Mouse (Mus musculus) activated CD4-positive, CD25-positive, alpha-beta regulatory T cell, adult 4 months (primary cell): Measurements from ENCODE around the gene Galns. TPM values are rescaled to one million over a fixed set of nuclear protein-coding genes. Genes with fewer than 3 reads are reported as not detected.

Source experiments
- ATAC-seq: one replicate; pipeline ENCODE4 v1.8.0; 2017
- polyA plus RNA-seq, 2 experiments: library from polyadenylated mRNA; unstranded; fragments of 100-300 nt; shearing (Covaris generic); gene quantifications; one replicate each; pipeline ENCODE4 v1.2.1; 2017

Galns gene
- polyA plus RNA-seq, 2 experiments from 2014 or later, result 9.8 to 10.5 TPM

DNA sequence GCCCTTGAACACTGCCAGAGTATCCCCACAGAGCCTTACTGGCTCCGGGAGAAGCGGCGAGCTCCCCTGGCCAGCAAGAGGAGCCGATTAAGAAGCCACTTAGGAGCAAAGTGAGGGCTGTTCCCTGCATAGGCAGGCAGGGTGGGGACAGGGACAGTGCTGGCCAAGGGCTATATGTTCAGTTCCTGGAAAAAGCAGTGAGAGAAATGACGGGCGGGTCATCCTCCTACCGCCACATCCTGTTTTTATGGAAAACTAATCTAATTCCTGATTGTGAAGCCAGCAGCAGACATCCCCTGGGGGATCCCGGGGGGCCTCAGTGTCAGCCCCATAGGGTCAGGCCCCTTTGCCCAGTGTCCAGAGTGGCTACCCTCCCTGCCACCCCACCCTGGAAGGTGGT, 80.0 kb downstream of the Galns start:
- no peak for ATAC-seq

DNA sequence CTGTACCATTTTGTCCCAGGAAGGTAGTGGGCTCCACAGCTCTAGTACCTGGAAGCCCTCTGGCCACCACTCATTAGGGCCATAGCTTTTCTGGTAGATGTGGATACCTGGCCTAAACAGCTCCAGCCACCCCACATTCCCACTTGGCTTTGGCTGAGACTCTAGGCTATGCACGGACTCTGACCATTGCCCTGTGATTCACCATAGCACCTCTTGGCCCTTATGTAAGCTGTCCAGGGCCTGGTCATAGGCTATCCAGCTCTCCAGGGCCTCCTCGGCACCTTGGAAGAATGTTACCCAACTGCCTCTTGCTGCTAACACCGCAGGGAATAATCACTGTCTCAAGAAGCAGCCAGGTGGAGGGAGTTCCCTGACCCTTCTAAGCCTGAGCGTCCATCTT, 82.1 kb downstream of the Galns start:
- ATAC-seq, result no peak

Other genes with a start within 250 kb of the Galns start
- gene Zc3h18, start 234.9 kb downstream of the Galns start, polyA plus RNA-seq, result 10 to 100 TPM; 10.9 to 18.2 TPM
- gene Il17c, start 189.4 kb downstream of the Galns start, polyA plus RNA-seq, result not detected
- gene Cyba, start 178.5 kb downstream of the Galns start, polyA plus RNA-seq, result 100 to 1,000 TPM; 750 to 796 TPM
- gene Mvd, start 168.0 kb downstream of the Galns start, polyA plus RNA-seq, result 10 to 100 TPM; 14.8 to 15.1 TPM
- 1 to 10 TPM; 3.2 to 5.1 TPM for gene Snai3, start 150.7 kb downstream of the Galns start, polyA plus RNA-seq
- gene Rnf166, start 135.4 kb downstream of the Galns start, polyA plus RNA-seq, result 10 to 100 TPM; 35.0 to 36.0 TPM
- 10 to 100 TPM; 11.0 to 14.6 TPM for gene Ctu2, start 135.3 kb downstream of the Galns start, polyA plus RNA-seq
- gene Piezo1, start 60.1 kb downstream of the Galns start, polyA plus RNA-seq, result 10 to 100 TPM; 11.8 to 22.2 TPM
- 10 to 100 TPM; 10.4 to 13.0 TPM for gene Cdt1, start 43.4 kb downstream of the Galns start, polyA plus RNA-seq
- gene Aprt, start 34.6 kb downstream of the Galns start, polyA plus RNA-seq, result 100 to 1,000 TPM; 168 to 203 TPM
- 10 to 100 TPM; 46.3 to 78.4 TPM for gene Trappc2l, start 177 bp upstream of the Galns start, polyA plus RNA-seq
- not detected for gene Pabpn1l, start 11.3 kb upstream of the Galns start, polyA plus RNA-seq
- under 1 TPM; 0.08 to 0.28 TPM for gene Cbfa2t3, start 87.6 kb upstream of the Galns start, polyA plus RNA-seq
- 10 to 100 TPM in 1 of 2 experiments, 1 to 10 TPM in 1; 8.0 to 10.2 TPM for gene Acsf3, start 164.0 kb upstream of the Galns start, polyA plus RNA-seq
- under 1 TPM; 0.14 to 0.26 TPM for gene Cdh15, start 236.5 kb upstream of the Galns start, polyA plus RNA-seq